11 mouse cellular contexts compared by ENCODE assay signal in the genomic region with DNA sequence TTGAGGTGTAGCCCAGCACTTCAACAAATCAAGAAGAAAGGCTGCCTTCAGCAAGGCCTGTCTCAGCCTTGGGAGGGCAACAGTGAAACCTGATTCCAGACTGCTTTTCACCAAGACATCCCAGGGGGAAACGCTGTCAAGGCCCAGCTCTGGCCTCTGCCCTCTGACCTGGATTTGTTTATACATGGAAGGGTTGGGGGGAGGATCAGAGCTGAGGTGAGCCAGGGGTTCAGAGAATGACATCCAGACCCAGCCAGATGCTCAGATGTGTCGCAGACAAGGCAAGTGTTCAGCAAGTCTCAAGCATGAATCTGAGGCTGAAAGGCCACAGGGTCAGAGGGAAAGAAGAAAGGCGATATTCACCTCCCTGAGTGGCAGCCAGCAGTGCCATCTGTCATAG. TPM values are rescaled to one million over a fixed set of nuclear protein-coding genes. Genes with fewer than 3 reads are reported as not detected.
DNase-seq lines count a peak whose midpoint lies in the region; TF ChIP-seq lines count a peak whose summit lies in the region.
"Had no signal": no experiment of that assay in that cellular context is flagged by ENCODE, and none has a peak within 500 bp of the region (broad histone marks: within the 10 kb centered on the region; RNA-seq: fewer than 3 reads in every experiment).

No protein-coding gene starts in this region.

- H3K4me3 ChIP-seq in heart, embryonic 10.5 days = no peak overlapping the region
- H3K4me3 ChIP-seq in heart, adult 2 months = no peak overlapping the region
- H3K4me3 ChIP-seq in limb, embryonic 10.5 days = peak overlapping the region; percentile 23; the same call in 1 of the 2 replicates

- H3K36me3 ChIP-seq in heart, embryonic 10.5 days = no peaks in the 10 kb centered on the region
- H3K36me3 ChIP-seq in heart, adult 2 months (ENCODE audit: control insufficient read depth, insufficient read depth, low read length) = no peaks in the 10 kb centered on the region
- H3K36me3 ChIP-seq in limb, embryonic 10.5 days = no peaks in the 10 kb centered on the region

- no peak for TF ChIP-seq CTCF in heart, adult 2 months (IDR thresholded peaks at IDR 0.05)

- TF ChIP-seq POLR2A in heart, adult 2 months (IDR thresholded peaks at IDR 0.05; ENCODE audit: insufficient read depth, low read depth, low read length) = no peak

- H3K9ac ChIP-seq in heart, adult 2 months (ENCODE audit: low read depth, low read length) = no peak overlapping the region

- no peaks in the 10 kb centered on the region for H3K27me3 ChIP-seq in heart, embryonic 10.5 days (ENCODE audit: insufficient read depth, poor library complexity, severe bottlenecking)
- no peaks in the 10 kb centered on the region for H3K27me3 ChIP-seq in heart, adult 2 months (ENCODE audit: control insufficient read depth, insufficient read depth, low read length)
- no peaks in the 10 kb centered on the region for H3K27me3 ChIP-seq in limb, embryonic 10.5 days (ENCODE audit: low read depth, poor library complexity, severe bottlenecking)

- H3K4me1 ChIP-seq in heart, embryonic 10.5 days = peaks cover 100% of the 10 kb centered on the region
- H3K4me1 ChIP-seq in heart, adult 2 months (ENCODE audit: control insufficient read depth, insufficient read depth, low read length) = peaks cover 4% of the 10 kb centered on the region; the same call in 1 of the 2 replicates
- H3K4me1 ChIP-seq in limb, embryonic 10.5 days = peaks cover 100% of the 10 kb centered on the region

- intact Hi-C loops in heart, adult 2 months (cut with DNase I) = no loop called here

- no peak for TF ChIP-seq EP300 in heart, adult 2 months (IDR thresholded peaks at IDR 0.05; ENCODE audit: insufficient read depth, low read depth, low read length)

- H3K79me2 ChIP-seq in heart, adult 2 months (replicated peaks; ENCODE audit: control insufficient read depth, insufficient read depth, low read length) = no peaks in the 10 kb centered on the region

- H3K27ac ChIP-seq in heart, embryonic 10.5 days = peak overlapping the region; percentile 84
- H3K27ac ChIP-seq in heart, adult 2 months = no peak overlapping the region
- H3K27ac ChIP-seq in limb, embryonic 10.5 days = peak overlapping the region; percentile 88

- WGBS in heart, embryonic 10.5 days = 17% methylated on average over 3 of the region's 3 CpGs
- 56% methylated on average over 3 of the region's 3 CpGs for WGBS in heart, adult 2 months
- WGBS in limb, embryonic 10.5 days = 1% methylated on average over 3 of the region's 3 CpGs

- no peaks in the 10 kb centered on the region for H3K9me3 ChIP-seq in heart, embryonic 10.5 days
- H3K9me3 ChIP-seq in limb, embryonic 10.5 days (replicated peaks) = no peaks in the 10 kb centered on the region

- DNase-seq in heart, embryonic 10.5 days (ENCODE audit: low spot score) = no peak
- DNase-seq in heart, adult 2 months = no peak
- DNase-seq in kidney, adult 18-20 months = peak; percentile 32
- DNase-seq in kidney, postnatal 14 days = no peak
- DNase-seq in embryo, embryonic 10.5 days (ENCODE audit: low spot score) = peak; percentile 97
- DNase-seq in limb, embryonic 10.5 days (ENCODE audit: low spot score) = peak; percentile 85
- DNase-seq in cerebellum, adult 18-20 months = no peak
- no peak for DNase-seq in retina, postnatal 1 day
- DNase-seq: lung, adult 18-20 months; right cerebral cortex, adult 18-20 months; thymus, postnatal 25 days had no signal

RNA-seq across cellular contexts. Expression of gene Spsb4, which starts 36.3 kb away (rescaled TPM):
- polyA plus RNA-seq in heart, embryonic 10.5 days (2016; fragmentation: Nextera tagmentation; extraction: Ambion mirVana) = 53.5 and 66.5 TPM in 2 replicates
- 1 to 10 TPM; 4.2 to 9.1 TPM for total RNA-seq in heart, adult 2 months (2021)
- 7.2 and 7.6 TPM in 2 replicates for polyA plus RNA-seq in heart, adult 2 months (2012; rRNA removed)
- 70.3 and 80.6 TPM in 2 replicates for polyA plus RNA-seq in limb, embryonic 10.5 days (2016; fragmentation: Nextera tagmentation; extraction: Ambion mirVana)

Comparison
In these comparisons a context has a peak if more than half of its experiments do, and no peak if none do; other contexts are left out.
1. DNase-seq: peak in kidney, adult 18-20 months (single experiment), embryo, embryonic 10.5 days (single experiment) and limb, embryonic 10.5 days (single experiment); none in heart, embryonic 10.5 days (single experiment), heart, adult 2 months (0 of 2), kidney, postnatal 14 days (single experiment), cerebellum, adult 18-20 months (0 of 2) and retina, postnatal 1 day (single experiment).